ENCODE assay signal across 17 mouse cellular contexts in the genomic region with DNA sequence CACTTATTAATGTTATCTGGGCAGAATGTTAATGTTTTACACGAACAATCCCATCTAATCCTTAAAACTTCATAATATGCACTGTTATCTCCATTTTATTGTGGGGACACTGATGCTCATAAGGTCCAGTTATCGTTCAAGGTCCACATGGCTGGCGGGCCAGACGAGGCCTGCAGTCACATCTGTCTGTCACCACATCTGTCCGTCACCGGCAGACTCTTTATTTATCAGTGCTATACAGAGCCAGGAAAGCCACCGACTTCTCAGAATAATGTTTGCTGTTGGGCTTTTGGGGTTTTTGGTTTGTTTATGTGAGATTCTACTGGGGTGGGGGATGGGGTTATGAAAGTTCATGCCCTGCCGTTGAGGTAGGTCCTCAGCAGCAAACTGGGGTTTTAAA. TPM values are rescaled to one million over a fixed set of nuclear protein-coding genes. Genes with fewer than 3 reads are reported as not detected.
DNase-seq lines count a peak whose midpoint lies in the region; ATAC-seq and TF ChIP-seq lines count a peak whose summit lies in the region.
"Had no signal": no experiment of that assay in that cellular context is flagged by ENCODE, and none has a peak within 500 bp of the region (broad histone marks: within the 10 kb centered on the region; RNA-seq: fewer than 3 reads in every experiment).

No protein-coding gene starts in this region.

- WGBS in spleen, adult 2 months, result 45% methylated on average over 8 of the region's 8 CpGs
- 18% methylated on average over 8 of the region's 8 CpGs for WGBS in liver, embryonic 12.5 days (ENCODE audit: insufficient replicate concordance)
- 65% methylated on average over 8 of the region's 8 CpGs for WGBS in stomach, embryonic 15.5 days

- no peak for TF ChIP-seq POLR2A in spleen, adult 2 months (IDR thresholded peaks at IDR 0.05; ENCODE audit: low read depth, low read length)

- peak overlapping the region; percentile 42 for H3K27ac ChIP-seq in spleen, adult 2 months (ENCODE audit: insufficient read depth, low read length)
- peak overlapping the region; percentile 87 for H3K27ac ChIP-seq in liver, embryonic 12.5 days
- H3K27ac ChIP-seq in stomach, embryonic 15.5 days, result no peak overlapping the region
- H3K27ac ChIP-seq: embryonic facial prominence, embryonic 15.5 days; forebrain, embryonic 15.5 days; heart, embryonic 15.5 days; hindbrain, embryonic 13.5 days; neural tube, embryonic 13.5 days had no signal

- no peak for DNase-seq in spleen, adult 2 months (ENCODE audit: low read depth in 1 of 2, low spot score in 2 of 2)
- DNase-seq in spleen, adult 18-20 months, result no peak
- DNase-seq in Muller cell, postnatal 12 days (ENCODE audit: inconsistent ontology term), result no peak
- no peak for DNase-seq in MN1 (ENCODE audit: low spot score)
- DNase-seq: adrenal gland, postnatal 10 days; gastrocnemius, postnatal 10 days; lung, postnatal 36 days; right cerebral cortex, postnatal 4 days had no signal

- no peaks in the 10 kb centered on the region for H3K36me3 ChIP-seq in spleen, adult 2 months (ENCODE audit: control insufficient read depth, insufficient read depth, low read length)
- no peaks in the 10 kb centered on the region for H3K36me3 ChIP-seq in liver, embryonic 12.5 days
- H3K36me3 ChIP-seq in stomach, embryonic 15.5 days, result no peaks in the 10 kb centered on the region
- H3K36me3 ChIP-seq: embryonic facial prominence, embryonic 15.5 days; forebrain, embryonic 15.5 days; heart, embryonic 15.5 days; hindbrain, embryonic 13.5 days; neural tube, embryonic 13.5 days had no signal

- H3K9me3 ChIP-seq in liver, embryonic 12.5 days (replicated peaks), result no peaks in the 10 kb centered on the region
- no peaks in the 10 kb centered on the region for H3K9me3 ChIP-seq in stomach, embryonic 15.5 days
- H3K9me3 ChIP-seq: embryonic facial prominence, embryonic 15.5 days; forebrain, embryonic 15.5 days; heart, embryonic 15.5 days; hindbrain, embryonic 13.5 days; neural tube, embryonic 13.5 days had no signal

- H3K4me1 ChIP-seq in spleen, adult 2 months (ENCODE audit: control insufficient read depth, insufficient read depth, insufficient read length), result peaks cover 58% of the 10 kb centered on the region; the same call in 1 of the 2 replicates
- peaks cover 86% of the 10 kb centered on the region for H3K4me1 ChIP-seq in liver, embryonic 12.5 days
- peaks cover 12% of the 10 kb centered on the region for H3K4me1 ChIP-seq in stomach, embryonic 15.5 days
- H3K4me1 ChIP-seq: embryonic facial prominence, embryonic 15.5 days; forebrain, embryonic 15.5 days; hindbrain, embryonic 13.5 days; neural tube, embryonic 13.5 days had no signal

- H3K9ac ChIP-seq in liver, embryonic 12.5 days, result no peak overlapping the region
- H3K9ac ChIP-seq in stomach, embryonic 15.5 days, result no peak overlapping the region
- H3K9ac ChIP-seq: embryonic facial prominence, embryonic 15.5 days; forebrain, embryonic 15.5 days; heart, embryonic 15.5 days; hindbrain, embryonic 13.5 days; neural tube, embryonic 13.5 days had no signal

- no peaks in the 10 kb centered on the region for H3K27me3 ChIP-seq in spleen, adult 2 months (ENCODE audit: control insufficient read depth, insufficient read depth, low read length)
- H3K27me3 ChIP-seq in liver, embryonic 12.5 days (replicated peaks), result no peaks in the 10 kb centered on the region
- H3K27me3 ChIP-seq in stomach, embryonic 15.5 days (replicated peaks), result no peaks in the 10 kb centered on the region
- H3K27me3 ChIP-seq: CH12.LX; embryonic facial prominence, embryonic 15.5 days; forebrain, embryonic 15.5 days; hindbrain, embryonic 13.5 days; neural tube, embryonic 13.5 days had no signal

- TF ChIP-seq CTCF in spleen, adult 2 months (IDR thresholded peaks at IDR 0.05; ENCODE audit: extremely low read depth, insufficient read depth, insufficient read length, insufficient replicate concordance), result no peak

- ATAC-seq in common myeloid progenitor, adult 5-6 weeks (replicated peaks; ENCODE audit: low read depth, poor library complexity, severe bottlenecking), result peak; percentile 55
- peak; percentile 87 for ATAC-seq in liver, embryonic 12.5 days
- ATAC-seq in stomach, embryonic 15.5 days (ENCODE audit: insufficient read depth, low FRiP score, low read depth), result peak; percentile 67; the same call in 1 of the 2 replicates
- ATAC-seq: forebrain, embryonic 15.5 days had no signal

- H3K4me2 ChIP-seq in liver, embryonic 12.5 days, result peak overlapping the region; percentile 46
- H3K4me2 ChIP-seq in stomach, embryonic 15.5 days, result no peak overlapping the region
- H3K4me2 ChIP-seq: embryonic facial prominence, embryonic 15.5 days; forebrain, embryonic 15.5 days; heart, embryonic 15.5 days; hindbrain, embryonic 13.5 days; neural tube, embryonic 13.5 days had no signal

- H3K4me3 ChIP-seq in spleen, adult 2 months (ENCODE audit: extremely low read depth, insufficient read depth, insufficient read length), result no peak overlapping the region
- no peak overlapping the region for H3K4me3 ChIP-seq in liver, embryonic 12.5 days
- H3K4me3 ChIP-seq in stomach, embryonic 15.5 days (replicated peaks), result no peak overlapping the region
- H3K4me3 ChIP-seq: embryonic facial prominence, embryonic 15.5 days; forebrain, embryonic 15.5 days; heart, embryonic 15.5 days; hindbrain, embryonic 13.5 days; neural tube, embryonic 13.5 days had no signal

RNA-seq across cellular contexts. Expression of gene Coq2, which starts 36.5 kb away (rescaled TPM):
- 43.1 and 84.8 TPM in 2 replicates for polyA plus RNA-seq in spleen, adult 2 months (2012; rRNA removed)
- 33.9 and 37.5 TPM in 2 replicates for total RNA-seq in common myeloid progenitor, adult 5-6 weeks (2017)
- 42.4 and 42.8 TPM in 2 replicates for polyA plus RNA-seq in liver, embryonic 12.5 days (2016; fragmentation: Nextera tagmentation; extraction: Ambion mirVana)
- 63.3 and 66.4 TPM in 2 replicates for polyA plus RNA-seq in stomach, embryonic 15.5 days (2015; fragmentation: Nextera tagmentation; extraction: Ambion mirVana)
